30 mouse cellular contexts compared by ENCODE assay signal in the genomic region with DNA sequence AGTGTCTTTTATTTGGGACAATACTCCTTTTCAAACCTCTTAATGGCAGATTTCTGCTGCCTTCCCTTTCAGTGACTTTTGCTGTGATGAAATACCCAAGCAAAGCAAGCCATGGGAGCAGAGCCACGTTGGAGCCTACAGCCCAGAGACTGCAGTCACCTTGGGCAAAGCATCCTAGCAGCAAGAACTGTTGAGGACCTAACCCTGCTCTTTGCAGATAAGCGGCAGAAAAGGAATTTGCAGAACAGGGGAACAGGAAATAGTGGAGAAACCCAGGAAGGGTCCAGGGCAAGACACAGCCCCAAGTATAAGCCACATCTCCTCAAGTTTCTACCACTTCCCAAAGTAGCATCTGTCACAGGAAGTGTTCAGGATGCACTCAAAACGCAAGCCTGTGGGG.
"Had no signal": no experiment of that assay in that cellular context is flagged by ENCODE, and none has a peak within 500 bp of the region (broad histone marks: within the 10 kb centered on the region; RNA-seq: fewer than 3 reads in every experiment).

No protein-coding gene starts in this region.

- DNase-seq: left cerebral cortex, postnatal 4 days; liver; liver, embryonic 13.5 days; liver, postnatal 0 days; lung, adult 2 months; lung, embryonic 14.5 days; lung, postnatal 10 days; lung, postnatal 14 days; lung, postnatal 36 days; lung, postnatal 4 days; midbrain, embryonic 14.5 days had no signal

- H3K9me3 ChIP-seq: limb, embryonic 10.5 days; limb, embryonic 12.5 days; limb, embryonic 13.5 days; limb, embryonic 15.5 days; liver, embryonic 12.5 days; liver, embryonic 13.5 days; liver, embryonic 15.5 days; lung, embryonic 15.5 days; megakaryocyte, embryonic 14.5 days; midbrain, embryonic 10.5 days; midbrain, embryonic 12.5 days; midbrain, embryonic 13.5 days; neural tube, embryonic 12.5 days; neural tube, embryonic 13.5 days had no signal

- H3K4me1 ChIP-seq: limb, embryonic 10.5 days; limb, embryonic 12.5 days; limb, embryonic 13.5 days; limb, embryonic 15.5 days; liver, embryonic 12.5 days; liver, embryonic 13.5 days; liver, embryonic 15.5 days; lung, embryonic 15.5 days had no signal

- H3K9ac ChIP-seq: limb, embryonic 12.5 days; limb, embryonic 13.5 days; limb, embryonic 15.5 days; liver, embryonic 12.5 days; liver, embryonic 13.5 days; liver, embryonic 14.5 days; liver, embryonic 15.5 days; liver, postnatal 0 days; lung, embryonic 14.5 days; lung, embryonic 15.5 days; midbrain, embryonic 12.5 days; midbrain, embryonic 13.5 days; neural tube, embryonic 12.5 days; neural tube, embryonic 13.5 days had no signal

- H3K36me3 ChIP-seq: limb, embryonic 10.5 days; limb, embryonic 12.5 days; limb, embryonic 13.5 days; limb, embryonic 15.5 days; liver, embryonic 12.5 days; liver, embryonic 13.5 days; liver, embryonic 15.5 days; lung, embryonic 15.5 days; midbrain, embryonic 10.5 days; midbrain, embryonic 12.5 days; midbrain, embryonic 13.5 days; neural tube, embryonic 12.5 days; neural tube, embryonic 13.5 days had no signal

- H3K27ac ChIP-seq: limb, embryonic 10.5 days; limb, embryonic 12.5 days; limb, embryonic 13.5 days; limb, embryonic 15.5 days; liver, embryonic 12.5 days; liver, embryonic 13.5 days; liver, embryonic 14.5 days; liver, embryonic 15.5 days; lung, embryonic 15.5 days; macrophage; midbrain, embryonic 10.5 days; midbrain, embryonic 12.5 days; midbrain, embryonic 13.5 days; neural tube, embryonic 12.5 days; neural tube, embryonic 13.5 days had no signal

- H3K4me3 ChIP-seq: limb, embryonic 10.5 days; limb, embryonic 12.5 days; limb, embryonic 13.5 days; limb, embryonic 15.5 days; liver, embryonic 12.5 days; liver, embryonic 13.5 days; liver, embryonic 15.5 days; lung, embryonic 15.5 days; megakaryocyte, embryonic 14.5 days; midbrain, embryonic 10.5 days; midbrain, embryonic 12.5 days; midbrain, embryonic 13.5 days; myocyte; neural tube, embryonic 12.5 days; neural tube, embryonic 13.5 days had no signal

- ATAC-seq: liver, embryonic 12.5 days; liver, postnatal 0 days; lung, postnatal 0 days; midbrain, embryonic 13.5 days; midbrain, embryonic 16.5 days had no signal

- H3K4me2 ChIP-seq: limb, embryonic 12.5 days; limb, embryonic 13.5 days; limb, embryonic 15.5 days; liver, embryonic 11.5 days; liver, embryonic 12.5 days; liver, embryonic 13.5 days; liver, embryonic 15.5 days; lung, embryonic 14.5 days; lung, embryonic 15.5 days; midbrain, embryonic 12.5 days; midbrain, embryonic 13.5 days; neural tube, embryonic 12.5 days; neural tube, embryonic 13.5 days had no signal

- H3K27me3 ChIP-seq: limb, embryonic 13.5 days; limb, embryonic 15.5 days; liver, embryonic 12.5 days; liver, embryonic 13.5 days; liver, embryonic 15.5 days; lung, embryonic 15.5 days; midbrain, embryonic 12.5 days; midbrain, embryonic 13.5 days; neural tube, embryonic 12.5 days; neural tube, embryonic 13.5 days had no signal
